Mouse (Mus musculus): ENCODE measurements around the gene Zbtb33. TPM values are rescaled to one million over a fixed set of nuclear protein-coding genes. Genes with fewer than 3 reads are reported as not detected.

The Zbtb33 gene
- polyA plus RNA-seq, 1 experiment from 2014 or later: 5.9 TPM

- 66% methylated on average over 1 of the region's 1 CpGs for WGBS
- no peaks in the 10 kb centered on the region for H3K36me3 ChIP-seq
- no peak overlapping the region for H3K27ac ChIP-seq (replicated peaks)
- no peak for ATAC-seq (replicated peaks)
- no peak overlapping the region for H3K4me3 ChIP-seq
- no peaks in the 10 kb centered on the region for H3K9me3 ChIP-seq
- no peak overlapping the region for H3K4me2 ChIP-seq (replicated peaks)
- H3K4me1 ChIP-seq: no peaks in the 10 kb centered on the region
- no peaks in the 10 kb centered on the region for H3K27me3 ChIP-seq
- no peak overlapping the region for H3K9ac ChIP-seq (replicated peaks)
These were observed 17.8 kb downstream of the Zbtb33 start for GRCm38 (mm10) chrX:38207392-38207791.

GRCm38 (mm10) chrX:38216986-38217675 is 27.5 kb downstream of the Zbtb33 start:
- Histone ChIP-seq H3K9ac (replicated peaks) (no peak overlapping the region), H3K27ac (replicated peaks) (no peak overlapping the region), H3K27me3 (no peaks in the 10 kb centered on the region), H3K9me3 (no peaks in the 10 kb centered on the region), H3K36me3 (no peaks in the 10 kb centered on the region), H3K4me3 (no peak overlapping the region), H3K4me2 (replicated peaks) (no peak overlapping the region), H3K4me1 (no peaks in the 10 kb centered on the region)
- WGBS: 85% methylated on average over 9 of the region's 9 CpGs
- ATAC-seq (replicated peaks): no peak

GRCm38 (mm10) chrX:38217676-38217991 is 28.0 kb downstream of the Zbtb33 start:
- H3K9ac ChIP-seq (replicated peaks): no peak overlapping the region
- no peak overlapping the region for H3K4me2 ChIP-seq (replicated peaks)
- H3K4me1 ChIP-seq: no peaks in the 10 kb centered on the region
- no peaks in the 10 kb centered on the region for H3K27me3 ChIP-seq
- H3K27ac ChIP-seq (replicated peaks): no peak overlapping the region
- ATAC-seq (replicated peaks): no peak
- H3K9me3 ChIP-seq: no peaks in the 10 kb centered on the region
- H3K36me3 ChIP-seq: no peaks in the 10 kb centered on the region
- no peak overlapping the region for H3K4me3 ChIP-seq
- WGBS: 72% methylated on average over 2 of the region's 2 CpGs

GRCm38 (mm10) chrX:38222757-38223156 is 33.2 kb downstream of the Zbtb33 start:
- H3K9ac ChIP-seq (replicated peaks): no peak overlapping the region
- no peaks in the 10 kb centered on the region for H3K27me3 ChIP-seq
- ATAC-seq (replicated peaks): no peak
- H3K9me3 ChIP-seq: no peaks in the 10 kb centered on the region
- no peaks in the 10 kb centered on the region for H3K36me3 ChIP-seq
- H3K4me2 ChIP-seq (replicated peaks): no peak overlapping the region
- 54% methylated on average over 2 of the region's 2 CpGs for WGBS
- no peak overlapping the region for H3K4me3 ChIP-seq
- H3K27ac ChIP-seq (replicated peaks): no peak overlapping the region
- no peaks in the 10 kb centered on the region for H3K4me1 ChIP-seq

- Histone ChIP-seq H3K4me2 (replicated peaks) (no peak overlapping the region), H3K9ac (replicated peaks) (no peak overlapping the region), H3K9me3 (no peaks in the 10 kb centered on the region), H3K36me3 (no peaks in the 10 kb centered on the region), H3K4me1 (no peaks in the 10 kb centered on the region), H3K27ac (replicated peaks) (no peak overlapping the region), H3K27me3 (no peaks in the 10 kb centered on the region), H3K4me3 (no peak overlapping the region)
- ATAC-seq (replicated peaks): no peak
- 80% methylated on average over 1 of the region's 1 CpGs for WGBS
These were observed 40.3 kb downstream of the Zbtb33 start for GRCm38 (mm10) chrX:38229888-38230287.

- Histone ChIP-seq H3K4me3 (no peak overlapping the region), H3K36me3 (no peaks in the 10 kb centered on the region), H3K4me1 (no peaks in the 10 kb centered on the region), H3K9me3 (no peaks in the 10 kb centered on the region), H3K9ac (replicated peaks) (no peak overlapping the region), H3K27me3 (no peaks in the 10 kb centered on the region), H3K4me2 (replicated peaks) (no peak overlapping the region), H3K27ac (replicated peaks) (no peak overlapping the region)
- 32% methylated on average over 2 of the region's 2 CpGs for WGBS
- no peak for ATAC-seq (replicated peaks)
These were observed 48.1 kb downstream of the Zbtb33 start for GRCm38 (mm10) chrX:38237731-38238130.

Small RNAs within 50 kb of the gene (microRNA-seq; reads per million reads assigned to microRNA genes)
- not detected for gene Mir3110

Other genes with a start within 250 kb of the Zbtb33 start
- gene Btg1-ps1, start 171.0 kb upstream of the Zbtb33 start, polyA plus RNA-seq (2015; fragmentation: Nextera tagmentation; extraction: Ambion mirVana): not detected in 2 replicates
- gene Btg1-ps2, start 146.7 kb upstream of the Zbtb33 start, polyA plus RNA-seq (2015; fragmentation: Nextera tagmentation; extraction: Ambion mirVana): not detected in 2 replicates
- not detected in 2 replicates for gene Rhox10, start 123.3 kb upstream of the Zbtb33 start, polyA plus RNA-seq (2015; fragmentation: Nextera tagmentation; extraction: Ambion mirVana)
- gene Rhox11, start 104.7 kb upstream of the Zbtb33 start, polyA plus RNA-seq (2015; fragmentation: Nextera tagmentation; extraction: Ambion mirVana): not detected in 2 replicates
- not detected in 2 replicates for gene Rhox12, start 78.9 kb upstream of the Zbtb33 start, polyA plus RNA-seq (2015; fragmentation: Nextera tagmentation; extraction: Ambion mirVana)
- not detected in 2 replicates for gene Rhox13, start 68.6 kb upstream of the Zbtb33 start, polyA plus RNA-seq (2015; fragmentation: Nextera tagmentation; extraction: Ambion mirVana)
- 11.5 and 13.2 TPM in 2 replicates for gene Tmem255a, start 62.6 kb downstream of the Zbtb33 start, polyA plus RNA-seq (2015; fragmentation: Nextera tagmentation; extraction: Ambion mirVana)
- gene Atp1b4, start 126.4 kb downstream of the Zbtb33 start, polyA plus RNA-seq (2015; fragmentation: Nextera tagmentation; extraction: Ambion mirVana): 0.05 TPM in 1 of 2 replicates, not detected in the other